Mouse (Mus musculus) heart, embryonic 14.5 days (tissue): ENCODE measurements around the gene Dgcr8. TPM values are rescaled to one million over a fixed set of nuclear protein-coding genes. Genes with fewer than 3 reads are reported as not detected.
"Not testable (repeated sequence)": the region's sequence is repeated elsewhere in the genome, so short reads cannot be mapped to it uniquely, and the experiment has no call there.

Experiments used
- ATAC-seq: fragments of 200-750 bp; cut with Nextera tagmentation; 2 replicates; pipeline ENCODE4 v1.8.0; 2017; ENCODE audit warnings: low read depth, moderate TSS enrichment; ENCODE audit not compliant: insufficient number of reproducible peaks, insufficient read depth, low FRiP score
- H3K27ac ChIP-seq, 2 experiments: fragments of 200-500 bp in 1 of 2; fragments of 300-500 bp in 1 of 2; sonication (generic) in 1 of 2; replicated peaks in 1 of 2; 2 replicates each; pipeline ENCODE4 v1.5.1; 2012 to 2014; ENCODE audit warnings: low read depth in 2 of 2, low read length in 2 of 2, control low read depth in 1 of 2, mild to moderate bottlenecking in 1 of 2, mixed read lengths in 1 of 2; ENCODE audit not compliant: control insufficient read depth in 1 of 2, insufficient read depth in 1 of 2
- H3K27me3 ChIP-seq: fragments of 300-500 bp; sonication (generic); 2 replicates; pipeline ENCODE4 v1.6.1; 2014; ENCODE audit warnings: mild to moderate bottlenecking, low read length, control low read depth; ENCODE audit not compliant: control insufficient read depth, insufficient read depth
- H3K36me3 ChIP-seq: fragments of 300-500 bp; sonication (generic); 2 replicates; pipeline ENCODE4 v1.6.1; 2014; ENCODE audit warnings: mild to moderate bottlenecking, control low read depth, low read length, mixed read lengths; ENCODE audit not compliant: control insufficient read depth, insufficient read depth
- H3K4me1 ChIP-seq, 2 experiments: fragments of 200-500 bp in 1 of 2; fragments of 300-500 bp in 1 of 2; sonication (generic) in 1 of 2; 2 replicates each; pipeline ENCODE4 v1.6.1; 2012 to 2014; ENCODE audit warnings: low read length in 2 of 2, control low read depth in 1 of 2, mixed read lengths in 1 of 2; ENCODE audit not compliant: control insufficient read depth in 2 of 2, insufficient read depth in 2 of 2
- H3K4me2 ChIP-seq: fragments of 300-500 bp; sonication (generic); 2 replicates; pipeline ENCODE4 v1.6.1; 2014; ENCODE audit warnings: mild to moderate bottlenecking, low read length
- H3K4me3 ChIP-seq, 2 experiments: fragments of 200-500 bp in 1 of 2; fragments of 300-500 bp in 1 of 2; sonication (generic) in 1 of 2; 2 replicates each; pipeline ENCODE4 v1.5.1; 2012 to 2014; ENCODE audit warnings: low read length in 2 of 2, mild to moderate bottlenecking in 2 of 2, control low read depth in 1 of 2, low read depth in 1 of 2, moderate library complexity in 1 of 2; ENCODE audit not compliant: control insufficient read depth in 1 of 2, insufficient read depth in 1 of 2
- H3K9ac ChIP-seq: fragments of 300-500 bp; sonication (generic); 2 replicates; pipeline ENCODE4 v1.6.1; 2014; ENCODE audit warnings: mild to moderate bottlenecking, low read length
- H3K9me3 ChIP-seq: fragments of 300-500 bp; sonication (generic); 2 replicates; pipeline ENCODE4 v1.6.1; 2016; ENCODE audit warnings: low read length, control low read depth; ENCODE audit not compliant: control insufficient read depth
- WGBS: fragments of 180-500 bp; shearing (Covaris S2); extraction: QIAGEN DNeasy Blood & Tissue Kit; methylation state at CpG from one replicate; pipeline ENCODE4 v1.1.7; 2014; 5-methylcytosine and 5-hydroxymethylcytosine counted together
- polyA plus RNA-seq: library from polyadenylated mRNA; unstranded; fragments of >200 nt; fragmentation: Nextera tagmentation; extraction: Ambion mirVana; gene quantifications from 2 replicates; pipeline ENCODE4 v1.2.1, GENCODE M21; 2014

Gene Dgcr8
- polyA plus RNA-seq, 1 experiment from 2014 or later: 20.9 TPM

DNA sequence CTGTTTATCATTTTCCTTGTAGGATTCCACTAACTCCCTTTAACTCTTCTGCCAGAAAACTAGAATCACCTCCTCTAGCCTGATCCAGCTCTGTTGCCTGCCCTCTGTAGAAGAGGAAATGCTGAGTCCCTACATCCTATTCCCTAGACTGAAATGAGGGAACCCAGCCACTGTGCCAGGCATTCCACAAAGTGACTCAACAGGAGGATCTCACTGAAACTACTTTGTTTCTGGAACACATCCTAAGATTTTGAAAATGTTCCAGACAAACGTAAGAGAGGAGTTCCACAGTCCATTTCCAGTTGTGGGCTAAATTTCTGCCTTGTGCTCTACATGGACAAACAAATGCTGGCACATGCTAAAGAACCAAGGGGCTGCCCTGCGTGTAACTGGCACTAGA is 34.4 kb upstream of the Dgcr8 start:
- ATAC-seq: no peak
- 66% methylated on average over 2 of the region's 2 CpGs for WGBS

DNA sequence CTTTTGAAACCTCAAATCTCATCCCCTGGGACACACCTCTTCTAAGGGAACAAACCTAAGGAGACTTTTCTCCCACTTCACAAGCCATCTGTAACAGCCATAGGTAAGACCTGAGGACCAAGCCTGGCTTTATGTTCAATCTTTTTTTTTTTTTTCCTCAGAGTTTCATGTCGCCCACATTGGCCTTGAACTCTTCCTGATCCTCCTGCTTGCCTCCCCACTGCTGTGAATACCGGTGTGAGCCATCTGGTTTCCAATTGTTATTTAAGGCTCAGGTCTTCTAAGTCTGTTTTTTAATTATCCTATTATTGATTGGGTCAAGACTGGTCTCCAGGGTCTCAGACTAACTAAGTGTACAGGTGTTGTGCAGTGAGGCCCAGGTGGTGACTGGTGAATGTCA is 32.4 kb upstream of the Dgcr8 start:
- no peak for ATAC-seq
- H3K9ac ChIP-seq: no peak overlapping the region
- H3K9me3 ChIP-seq: no peaks in the 10 kb centered on the region
- no peak overlapping the region for H3K4me3 ChIP-seq
- H3K27ac ChIP-seq: no peak overlapping the region
- 84% methylated on average over 2 of the region's 2 CpGs for WGBS
- no peaks in the 10 kb centered on the region for H3K4me1 ChIP-seq
- H3K4me2 ChIP-seq: no peak overlapping the region
- peaks cover 46% of the 10 kb centered on the region for H3K36me3 ChIP-seq
- H3K27me3 ChIP-seq: no peaks in the 10 kb centered on the region

More for the DNA sequence above, 34.4 kb upstream of the Dgcr8 start:
- Histone ChIP-seq H3K4me2 (no peak overlapping the region), H3K4me1 (peaks cover 0 to 7% of the 10 kb centered on the region in 2 experiments; a peak in 3 of 4 replicates), H3K9ac (no peak overlapping the region), H3K27me3 (no peaks in the 10 kb centered on the region), H3K36me3 (peaks cover 45% of the 10 kb centered on the region), H3K27ac (no peak overlapping the region), H3K9me3 (no peaks in the 10 kb centered on the region), H3K4me3 (no peak overlapping the region)

DNA sequence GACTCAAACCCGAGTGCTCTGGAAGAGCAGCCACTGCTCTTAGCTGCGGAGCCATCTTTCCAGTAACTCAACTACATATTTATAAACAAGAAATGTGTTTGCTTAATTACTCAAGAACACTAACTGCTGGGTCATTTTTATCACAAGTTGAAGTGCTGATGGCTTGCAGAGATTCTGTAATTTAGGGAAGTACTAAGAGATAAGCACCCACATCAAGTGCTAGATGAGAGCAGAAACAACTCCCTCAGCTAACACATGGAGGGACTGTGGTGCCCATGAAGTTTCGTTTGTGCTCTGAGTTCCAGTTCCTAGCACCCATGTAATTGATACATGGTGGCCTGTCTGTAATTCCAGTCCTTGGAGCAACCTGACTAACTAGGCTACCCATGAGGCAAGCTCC is 29.9 kb upstream of the Dgcr8 start:
- Histone ChIP-seq H3K4me3 (no peak overlapping the region), H3K36me3 (peaks cover 42% of the 10 kb centered on the region), H3K9ac (no peak overlapping the region), H3K4me1 (no peaks in the 10 kb centered on the region), H3K27ac (no peak overlapping the region), H3K4me2 (no peak overlapping the region), H3K27me3 (no peaks in the 10 kb centered on the region), H3K9me3 (no peaks in the 10 kb centered on the region)
- WGBS: 78% methylated on average over 3 of the region's 3 CpGs
- ATAC-seq: no peak

DNA sequence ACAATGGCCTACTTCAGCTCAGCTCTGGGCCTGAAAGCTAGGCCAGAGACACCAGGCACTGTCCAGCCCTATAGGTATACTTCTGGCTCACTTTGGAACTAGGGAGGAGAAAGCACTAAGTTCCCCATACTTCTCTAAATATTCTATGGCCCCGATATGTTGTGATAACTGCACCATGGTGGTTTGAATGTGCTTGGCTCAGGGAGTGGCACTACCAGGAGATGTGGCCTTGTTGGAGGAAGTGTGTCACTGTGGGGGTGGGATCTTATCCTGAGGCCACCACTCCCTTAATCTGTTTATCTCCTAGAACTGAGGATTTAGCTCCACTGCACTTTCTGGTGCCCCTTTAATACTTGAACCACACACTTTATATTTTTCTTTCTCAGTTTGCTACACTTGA is 19.1 kb upstream of the Dgcr8 start:
- 83% methylated on average over 1 of the region's 1 CpGs for WGBS
- Histone ChIP-seq H3K4me1 (no peaks in the 10 kb centered on the region), H3K36me3 (peaks cover 54% of the 10 kb centered on the region), H3K4me3 (no peak overlapping the region), H3K9me3 (no peaks in the 10 kb centered on the region), H3K4me2 (no peak overlapping the region), H3K27ac (no peak overlapping the region), H3K27me3 (no peaks in the 10 kb centered on the region), H3K9ac (no peak overlapping the region)
- ATAC-seq: no peak

DNA sequence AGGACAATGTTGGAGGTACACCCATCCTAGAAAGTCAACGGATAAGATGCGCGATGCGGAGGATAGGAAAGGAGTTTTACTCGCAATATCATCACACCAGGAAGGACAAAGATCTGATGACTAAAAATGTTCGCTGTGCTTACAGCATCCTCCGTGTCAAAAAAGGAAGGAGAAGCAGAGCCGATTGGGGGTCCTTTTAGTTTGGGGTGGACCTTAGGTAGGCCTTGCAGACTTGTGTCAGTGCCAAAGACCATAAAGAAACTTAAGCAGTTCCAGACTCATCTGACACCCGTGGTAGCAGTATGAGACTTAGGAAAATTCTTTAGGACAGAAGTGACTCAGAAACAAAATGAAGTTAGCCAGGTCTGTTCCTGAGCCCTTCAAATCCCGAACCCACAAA is 568 bp upstream of the Dgcr8 start:
- Histone ChIP-seq H3K27ac (peak overlapping the region; percentile 42 to 79; a peak in 3 of 4 replicates), H3K4me2 (peak overlapping the region; percentile 59), H3K9ac (peak overlapping the region; percentile 56), H3K36me3 (peaks cover 14% of the 10 kb centered on the region), H3K4me3 (peak overlapping the region; percentile 47 to 76), H3K4me1 (peaks cover 2 to 27% of the 10 kb centered on the region in 2 experiments; a peak in 3 of 4 replicates)
- not testable (repeated sequence) for H3K27me3 ChIP-seq, H3K9me3 ChIP-seq, ATAC-seq
- WGBS: 7% methylated on average over 6 of the region's 10 CpGs

DNA sequence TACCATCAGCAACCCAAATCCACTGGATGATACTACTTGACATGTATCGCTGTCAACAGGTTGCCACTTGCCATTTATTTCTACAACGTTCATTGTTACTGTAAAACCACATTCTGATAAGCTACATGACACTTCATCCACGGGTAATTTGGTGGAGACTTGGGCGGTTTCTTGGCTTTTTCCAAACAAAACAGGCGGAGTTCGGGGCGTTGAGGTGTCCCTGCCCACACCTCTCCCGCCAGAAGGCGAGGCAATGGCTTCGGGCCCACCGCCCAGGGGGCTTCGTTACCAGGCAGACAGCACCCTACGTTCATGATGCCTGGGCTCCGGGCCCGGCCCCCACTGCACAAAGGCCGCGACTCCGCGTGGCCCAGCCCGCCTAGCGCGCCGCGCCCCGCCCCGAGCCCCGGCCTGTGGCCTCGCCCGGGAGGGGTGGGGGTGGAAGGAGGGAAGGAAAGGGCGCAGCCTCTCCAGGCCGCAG is 425 bp downstream of the Dgcr8 start:
- Histone ChIP-seq H3K4me2 (peak overlapping the region; percentile 91), H3K9ac (peak overlapping the region; percentile 93), H3K4me1 (peaks cover 2 to 27% of the 10 kb centered on the region in 2 experiments; a peak in 3 of 4 replicates), H3K9me3 (no peaks in the 10 kb centered on the region), H3K27ac (peak overlapping the region; percentile 76 to 85), H3K4me3 (peak overlapping the region; percentile 76 to 84), H3K36me3 (peaks cover 24% of the 10 kb centered on the region), H3K27me3 (no peaks in the 10 kb centered on the region)
- peak; percentile 86 for ATAC-seq
- under 1% methylated on average over 29 of the region's 31 CpGs for WGBS

DNA sequence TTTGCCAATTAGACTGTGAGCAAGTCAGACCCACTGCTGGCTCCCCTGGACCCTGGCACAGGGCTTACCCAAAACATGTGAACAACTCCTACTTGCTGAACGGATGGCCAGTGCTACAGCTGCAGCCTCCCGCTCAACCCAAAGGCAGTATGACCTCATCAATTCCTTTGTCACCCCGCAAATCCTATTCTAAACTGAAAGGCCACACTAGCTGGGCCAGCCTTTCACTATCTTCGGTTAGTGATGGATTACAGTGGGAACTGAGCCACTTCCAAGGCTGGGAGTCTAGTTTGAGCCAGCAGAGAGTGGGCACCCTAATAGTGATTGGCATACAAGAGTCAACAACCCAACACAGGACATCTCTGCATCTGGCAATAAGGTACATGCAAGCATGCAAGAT is 880 bp downstream of the Dgcr8 start:
- H3K27me3 ChIP-seq: no peaks in the 10 kb centered on the region
- H3K9ac ChIP-seq: peak overlapping the region; percentile 93
- peaks cover 29% of the 10 kb centered on the region for H3K36me3 ChIP-seq
- H3K9me3 ChIP-seq: no peaks in the 10 kb centered on the region
- peak overlapping the region; percentile 91 for H3K4me2 ChIP-seq
- WGBS: 4% methylated on average over 4 of the region's 4 CpGs
- no peak for ATAC-seq
- peak overlapping the region; percentile 76 to 84 for H3K4me3 ChIP-seq
- H3K27ac ChIP-seq: peak overlapping the region; percentile 76 to 85
- peaks cover 2 to 27% of the 10 kb centered on the region in 2 experiments; a peak in 3 of 4 replicates for H3K4me1 ChIP-seq

DNA sequence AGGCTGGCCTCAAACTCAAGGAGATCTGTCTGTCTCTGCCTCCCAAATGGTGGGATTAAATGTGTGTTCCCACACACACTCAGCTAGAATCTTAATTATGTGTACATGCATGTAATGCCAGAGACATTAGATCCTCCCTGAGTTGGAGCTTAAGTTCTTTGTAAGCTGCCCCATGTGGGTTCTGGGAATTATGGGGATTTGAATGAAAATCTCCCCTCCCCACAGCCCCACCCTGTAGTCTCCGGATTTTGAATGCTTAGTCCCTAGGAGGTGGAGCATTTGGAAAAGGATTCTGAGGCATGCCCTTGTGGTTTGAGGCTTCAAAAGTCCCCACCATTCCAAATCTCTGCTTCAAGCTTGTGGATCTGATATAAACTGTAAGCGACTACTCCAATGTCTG is 13.9 kb downstream of the Dgcr8 start:
- no peak overlapping the region for H3K4me3 ChIP-seq
- ATAC-seq: no peak
- H3K9me3 ChIP-seq: no peaks in the 10 kb centered on the region
- 83% methylated on average over 2 of the region's 2 CpGs for WGBS
- no peak overlapping the region for H3K9ac ChIP-seq
- peaks cover 96% of the 10 kb centered on the region for H3K36me3 ChIP-seq
- no peaks in the 10 kb centered on the region for H3K4me1 ChIP-seq
- no peaks in the 10 kb centered on the region for H3K27me3 ChIP-seq
- H3K4me2 ChIP-seq: no peak overlapping the region
- H3K27ac ChIP-seq: no peak overlapping the region
